Mouse (Mus musculus) activated CD4-positive, CD25-positive, alpha-beta regulatory T cell, adult 4 months (primary cell): ENCODE measurements at regions not wholly inside any gene's neighbourhood (a gene's known extent, or its start where the extent isn't known, plus 50 kb on each side); places are given as distances from the start of the nearest gene placed in this dataset.
A peak's percentile ranks its signal among the peaks of the same experiment; 100 is the strongest.
"Not testable (repeated sequence)": the region's sequence is repeated elsewhere in the genome, so short reads cannot be mapped to it uniquely, and the experiment has no call there.

Experiments used
- ATAC-seq: one replicate; pipeline ENCODE4 v1.8.0; 2017

GRCm38 (mm10) chr14:71095661-71096422 is 496.2 kb upstream of the Fam160b2 start:
- ATAC-seq, result no peak

GRCm38 (mm10) chr14:71092626-71093326 is 493.1 kb upstream of the Fam160b2 start:
- ATAC-seq, result no peak

- no peak for ATAC-seq
Measured at GRCm38 (mm10) chr14:71085721-71086120, 486.1 kb upstream of the Fam160b2 start.

- no peak for ATAC-seq
Measured at GRCm38 (mm10) chr14:71082327-71082726, 482.7 kb upstream of the Fam160b2 start.

- peak; percentile 32 for ATAC-seq
Measured at GRCm38 (mm10) chr14:71075671-71076070, 476.0 kb upstream of the Fam160b2 start.

GRCm38 (mm10) chr14:71074019-71074418 is 474.4 kb upstream of the Fam160b2 start:
- ATAC-seq, result no peak

GRCm38 (mm10) chr14:71065669-71066068 is 466.0 kb upstream of the Fam160b2 start:
- ATAC-seq, result no peak

GRCm38 (mm10) chr14:71056601-71057000 is 457.0 kb upstream of the Fam160b2 start:
- no peak for ATAC-seq

- ATAC-seq, result no peak
Measured at GRCm38 (mm10) chr14:71055480-71055879, 455.8 kb upstream of the Fam160b2 start.

- no peak for ATAC-seq
Measured at GRCm38 (mm10) chr14:71053788-71054641, 454.4 kb upstream of the Fam160b2 start.

- no peak for ATAC-seq
Measured at GRCm38 (mm10) chr14:71047096-71047495, 447.5 kb upstream of the Fam160b2 start.

- ATAC-seq, result not testable (repeated sequence)
Measured at GRCm38 (mm10) chr14:71043879-71044770, 444.5 kb upstream of the Fam160b2 start.

- ATAC-seq, result no peak
Measured at GRCm38 (mm10) chr14:71036620-71037019, 437.0 kb upstream of the Fam160b2 start.

GRCm38 (mm10) chr14:71033586-71033985 is 434.0 kb upstream of the Fam160b2 start:
- no peak for ATAC-seq

GRCm38 (mm10) chr14:71030164-71030880 is 430.7 kb upstream of the Fam160b2 start:
- ATAC-seq, result no peak
